Mouse (Mus musculus) adrenal gland, postnatal 0 days (tissue): ENCODE data around the gene Vmn1r71. TPM values are rescaled to one million over a fixed set of nuclear protein-coding genes. Genes with fewer than 3 reads are reported as not detected.

ENCODE experiments used
- polyA plus RNA-seq: library from polyadenylated mRNA; unstranded; fragments of >200 nt; fragmentation: Nextera tagmentation; extraction: Ambion mirVana; gene quantifications from 2 replicates; pipeline ENCODE4 v1.2.1, GENCODE M21; 2015

The Vmn1r71 gene
- polyA plus RNA-seq: not detected in 2 replicates

DNA sequence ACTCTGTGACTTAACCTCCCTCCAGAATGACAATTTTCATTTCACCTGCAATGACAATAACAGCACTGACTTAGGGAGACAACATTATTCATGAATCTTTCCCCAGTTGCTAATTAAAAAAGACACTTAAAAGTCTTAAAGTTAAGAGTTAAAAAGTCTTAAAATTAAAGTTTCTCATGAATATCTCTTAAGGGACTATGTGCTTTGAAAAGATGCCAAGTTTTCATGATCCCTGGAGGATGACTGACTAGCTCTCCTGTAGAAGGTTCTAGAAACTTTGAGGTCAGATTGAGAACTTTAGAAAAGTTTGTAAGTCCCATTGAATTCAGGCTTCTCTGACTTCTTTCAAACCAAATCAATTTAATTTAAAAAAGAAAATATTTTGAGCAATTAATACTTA lies at the start of gene Vmn1r71:
Gene Vmn1r71 (minus strand): TSS at position 101 of the 400 bp plus-strand sequence.

Other genes starting within 250 kb of the Vmn1r71 start
- gene Vmn1r68, start 195.9 kb downstream of the Vmn1r71 start, polyA plus RNA-seq: not detected in 2 replicates
- gene Vmn1r69, start 140.7 kb downstream of the Vmn1r71 start, polyA plus RNA-seq: not detected in 2 replicates
- gene Vmn1r70, start 122.8 kb downstream of the Vmn1r71 start, polyA plus RNA-seq: not detected in 2 replicates
- not detected in 2 replicates for gene Nlrp4b, start 66.6 kb downstream of the Vmn1r71 start, polyA plus RNA-seq
- not detected in 2 replicates for gene Zscan4b, start 150.7 kb upstream of the Vmn1r71 start, polyA plus RNA-seq